Mouse (Mus musculus): ENCODE data around the gene Ankfn1. TPM values are rescaled to one million over a fixed set of nuclear protein-coding genes. Genes with fewer than 3 reads are reported as not detected.

The Ankfn1 gene
- total RNA-seq (2017), result not detected in 2 replicates

DNA sequence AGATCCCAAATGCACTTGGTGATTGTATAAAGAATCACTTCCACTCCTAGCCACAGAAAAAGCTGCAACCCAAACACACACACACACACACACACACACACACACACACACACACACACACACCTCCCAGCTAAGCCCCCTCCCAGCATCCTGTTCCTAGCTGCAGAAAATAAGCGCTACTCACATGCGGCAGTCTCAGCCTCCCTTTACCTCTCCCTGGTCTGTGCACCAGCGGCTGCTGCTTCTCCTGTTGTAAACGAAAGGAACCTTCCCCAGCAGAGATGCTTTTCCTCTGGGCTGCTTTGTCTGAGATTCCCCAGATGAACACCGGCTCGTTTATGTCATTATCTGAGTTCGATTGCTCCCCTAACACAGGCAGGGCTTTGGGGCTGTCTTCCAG lies at the start of gene Ankfn1:
Gene Ankfn1 (minus strand): TSS at position 223 of the 400 bp plus-strand sequence.
- ATAC-seq (ENCODE audit: extremely low read depth, insufficient number of reproducible peaks, low FRiP score, poor library complexity, severe bottlenecking), result no peak

DNA sequence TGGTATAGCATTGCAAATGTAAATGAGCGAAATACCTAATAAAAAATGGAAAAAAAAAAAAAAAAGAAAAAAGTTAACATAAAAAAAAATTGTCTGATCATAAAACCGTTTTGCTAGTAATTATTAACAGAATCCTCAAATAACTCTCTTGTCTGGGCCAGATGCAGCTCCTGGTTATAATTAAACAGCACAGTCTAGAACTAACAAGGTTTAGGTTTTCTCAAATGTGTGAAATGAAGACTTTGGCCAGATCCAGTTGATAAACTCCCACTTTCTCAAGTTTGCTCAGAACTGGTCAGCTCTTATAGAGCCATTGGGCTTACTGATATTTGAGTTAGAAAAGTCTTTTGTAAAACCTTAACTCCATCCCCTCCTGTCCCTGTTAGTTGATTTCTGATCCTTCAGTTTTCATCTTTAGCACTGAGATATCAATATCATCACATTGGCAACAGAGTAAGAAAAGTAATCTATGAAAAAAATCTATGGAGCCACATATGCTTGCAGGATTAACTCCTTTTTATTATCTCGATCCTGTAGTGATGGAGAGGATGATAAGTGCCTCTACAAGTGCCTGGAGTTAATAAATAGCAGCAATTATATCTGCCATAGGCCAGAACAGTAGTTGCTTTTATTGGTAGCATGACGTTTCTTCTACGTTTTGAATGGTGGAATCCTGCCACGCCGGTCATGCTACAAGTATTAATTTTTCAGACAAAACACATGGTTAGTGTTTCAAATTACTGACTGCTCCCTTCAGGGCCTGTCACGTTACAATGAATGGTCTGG lies 46.4 kb upstream of the Ankfn1 start:
- ATAC-seq (ENCODE audit: extremely low read depth, insufficient number of reproducible peaks, low FRiP score, poor library complexity, severe bottlenecking), result no peak

DNA sequence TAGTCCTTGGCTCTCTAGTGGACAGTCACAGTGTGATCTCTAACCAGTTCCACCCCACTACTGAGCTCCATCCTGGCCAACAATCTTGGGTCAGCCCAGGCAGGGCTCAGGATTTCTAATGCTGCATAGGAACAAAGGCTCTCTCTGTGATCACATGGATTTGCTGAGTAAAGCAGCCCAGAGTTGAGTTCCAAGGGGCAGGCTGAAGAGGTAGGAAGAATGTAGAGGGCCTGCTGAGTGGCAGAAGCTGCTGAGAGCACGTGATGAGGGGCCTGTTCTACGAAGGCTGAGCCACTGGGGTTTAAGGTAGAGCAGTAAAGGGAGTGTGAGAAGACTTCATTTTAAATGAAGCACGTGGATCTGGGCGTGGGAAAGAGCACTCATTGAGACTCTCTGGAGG lies 41.1 kb upstream of the Ankfn1 start:
- ATAC-seq (ENCODE audit: extremely low read depth, insufficient number of reproducible peaks, low FRiP score, poor library complexity, severe bottlenecking), result no peak

DNA sequence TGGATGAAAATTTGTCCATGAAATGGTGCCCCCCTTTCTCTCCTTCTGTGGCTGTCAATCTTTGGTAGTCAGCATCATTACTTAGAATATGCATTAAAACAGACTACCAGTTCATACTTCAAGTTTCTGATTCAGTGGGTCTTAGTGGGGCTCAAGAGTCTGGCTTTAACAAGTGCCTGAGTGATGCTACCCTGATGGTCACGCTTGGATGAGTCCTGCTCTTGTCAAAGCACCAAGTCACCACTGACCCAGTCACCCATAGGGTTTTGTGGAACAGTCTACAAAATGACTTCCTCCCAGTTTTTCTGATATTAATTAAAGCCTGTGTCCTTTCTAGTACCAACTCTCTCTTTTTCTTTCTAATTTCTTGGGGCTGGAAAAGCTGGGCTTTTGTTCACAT lies 34.0 kb upstream of the Ankfn1 start:
- ATAC-seq (ENCODE audit: extremely low read depth, insufficient number of reproducible peaks, low FRiP score, poor library complexity, severe bottlenecking), result no peak

DNA sequence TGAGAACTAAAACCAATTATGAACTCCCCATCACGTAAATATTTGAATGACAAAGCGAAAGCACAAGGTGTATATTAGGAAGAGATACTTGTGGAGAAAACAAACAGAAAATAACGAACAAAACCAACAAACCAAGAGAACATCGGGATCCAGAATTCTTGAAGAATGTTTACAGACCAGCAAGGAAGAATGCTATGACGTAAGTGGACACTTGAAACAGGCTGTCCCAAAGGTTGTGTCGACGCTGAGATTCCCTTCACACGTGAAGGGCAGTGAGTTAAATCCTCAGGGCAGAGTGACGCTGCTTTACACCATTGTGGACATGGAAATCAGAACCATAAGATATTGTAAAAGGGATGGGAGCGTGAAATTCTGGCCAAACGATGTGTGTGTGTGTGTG lies 30.5 kb upstream of the Ankfn1 start:
- ATAC-seq (ENCODE audit: extremely low read depth, insufficient number of reproducible peaks, low FRiP score, poor library complexity, severe bottlenecking), result no peak

DNA sequence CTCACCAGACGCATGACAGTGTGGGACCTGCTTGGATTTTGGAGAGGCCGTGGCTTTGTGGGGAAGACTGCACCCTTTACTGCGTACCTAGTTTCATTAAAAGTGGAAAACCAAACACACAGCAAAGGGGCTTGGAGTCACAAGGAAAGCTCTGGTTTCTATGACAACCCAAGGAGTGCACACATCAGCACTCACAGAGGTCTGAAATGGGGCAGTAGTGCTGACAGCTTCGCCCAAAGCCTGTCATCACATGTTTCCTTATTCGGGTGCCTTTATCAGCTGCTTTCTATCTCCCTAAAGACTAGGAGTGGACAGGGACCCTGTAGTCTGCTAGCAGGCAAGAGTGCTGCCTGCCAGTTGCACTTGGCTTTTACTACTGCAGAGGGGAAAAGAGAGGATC lies 27.4 kb upstream of the Ankfn1 start:
- no peak for ATAC-seq (ENCODE audit: extremely low read depth, insufficient number of reproducible peaks, low FRiP score, poor library complexity, severe bottlenecking)

DNA sequence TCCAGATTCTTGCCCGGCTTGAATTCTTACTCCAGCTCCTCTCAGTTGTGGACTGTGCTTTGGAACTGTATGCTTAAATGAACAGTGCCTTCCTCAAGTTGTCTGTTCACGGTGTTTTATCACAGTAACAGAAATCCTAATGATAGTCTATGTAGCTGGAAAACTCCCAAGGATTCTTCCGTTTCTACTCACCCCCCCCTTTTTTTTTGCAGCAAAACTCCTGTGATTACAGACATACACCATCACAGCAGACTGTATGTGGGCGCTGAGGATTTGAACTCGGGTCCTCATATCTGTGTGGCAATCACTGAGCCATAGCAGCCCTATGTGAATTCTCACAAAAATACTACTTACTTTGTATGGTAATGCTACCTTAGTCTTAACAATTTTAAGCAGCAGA lies 26.5 kb upstream of the Ankfn1 start:
- ATAC-seq (ENCODE audit: extremely low read depth, insufficient number of reproducible peaks, low FRiP score, poor library complexity, severe bottlenecking), result no peak

DNA sequence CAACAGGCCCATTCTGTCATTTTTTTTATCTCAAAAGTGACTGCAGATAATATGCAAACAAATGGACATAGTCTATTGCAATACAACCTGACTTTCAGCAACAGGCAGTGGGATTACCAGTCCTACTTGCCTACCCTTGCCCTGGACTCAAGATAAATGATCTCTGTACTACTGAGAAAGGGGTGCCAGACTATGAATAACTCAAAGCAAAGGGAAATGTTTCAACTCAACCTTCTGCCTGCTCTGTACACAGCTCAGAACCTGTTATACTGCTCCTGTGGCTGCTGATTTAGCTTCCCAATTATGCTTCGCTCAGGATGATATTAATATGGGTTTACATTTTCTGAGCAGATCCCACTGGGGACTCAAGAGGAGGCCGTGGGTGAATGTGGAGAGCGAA lies 15.3 kb upstream of the Ankfn1 start:
- ATAC-seq (ENCODE audit: extremely low read depth, insufficient number of reproducible peaks, low FRiP score, poor library complexity, severe bottlenecking), result no peak

DNA sequence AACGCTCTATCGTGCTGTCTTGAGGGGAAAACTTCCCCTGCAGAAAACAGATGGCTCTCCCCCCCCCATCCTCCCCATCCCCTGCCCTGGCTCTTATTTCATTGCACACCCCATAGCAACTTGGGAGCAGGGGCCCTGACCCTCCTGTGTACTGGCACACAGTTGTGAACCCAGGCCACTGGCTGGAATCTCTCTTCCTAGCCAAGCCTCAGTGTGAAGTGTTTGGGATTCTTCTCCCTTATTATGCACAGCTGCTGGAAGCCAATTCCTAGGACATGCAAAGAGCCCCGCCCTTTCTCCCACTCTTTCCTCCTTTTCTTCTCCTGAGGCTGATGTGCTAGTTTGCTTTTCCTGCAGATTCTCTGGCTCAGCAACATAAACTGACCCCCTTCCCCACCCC lies 1.4 kb downstream of the Ankfn1 start:
- no peak for ATAC-seq (ENCODE audit: extremely low read depth, insufficient number of reproducible peaks, low FRiP score, poor library complexity, severe bottlenecking)

DNA sequence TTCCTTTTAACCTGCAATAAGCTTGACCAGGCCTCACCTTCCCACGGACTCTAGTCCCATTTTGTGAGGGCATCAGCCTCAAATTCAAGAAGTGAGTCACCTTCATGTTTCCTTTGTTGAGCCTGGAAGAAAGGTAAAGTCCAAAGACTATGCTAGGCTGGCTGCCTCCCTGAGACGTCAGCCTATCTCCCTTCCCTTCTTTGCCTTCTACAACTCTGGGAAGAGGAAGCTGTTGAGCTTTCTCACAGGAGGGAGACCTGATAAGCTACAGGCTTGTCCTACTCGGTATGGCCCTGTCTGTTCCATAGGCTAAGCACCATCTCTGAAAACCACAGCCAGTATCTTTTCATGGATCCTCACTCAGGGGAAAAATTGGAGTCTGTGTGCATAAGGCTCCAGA lies 2.5 kb downstream of the Ankfn1 start:
- no peak for ATAC-seq (ENCODE audit: extremely low read depth, insufficient number of reproducible peaks, low FRiP score, poor library complexity, severe bottlenecking)

DNA sequence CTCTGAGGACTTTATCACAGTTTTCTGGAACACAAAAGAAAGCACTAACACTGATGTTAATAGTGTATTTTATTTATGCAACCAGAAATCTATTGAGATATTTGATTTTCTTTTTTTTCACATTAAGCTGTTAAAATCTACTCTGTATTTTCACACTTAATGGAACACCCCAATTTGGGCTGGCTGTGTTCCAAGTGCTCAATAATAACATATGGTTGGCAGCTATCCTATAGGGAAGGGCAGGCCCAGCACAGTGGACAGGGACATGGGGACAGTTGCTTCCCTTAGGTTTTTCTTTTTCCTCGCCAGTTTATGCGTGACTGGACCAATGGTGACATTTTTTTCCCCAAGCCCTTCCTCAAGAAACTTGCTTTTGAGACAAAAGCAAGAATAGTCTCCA lies 4.5 kb downstream of the Ankfn1 start:
- ATAC-seq (ENCODE audit: extremely low read depth, insufficient number of reproducible peaks, low FRiP score, poor library complexity, severe bottlenecking), result no peak

DNA sequence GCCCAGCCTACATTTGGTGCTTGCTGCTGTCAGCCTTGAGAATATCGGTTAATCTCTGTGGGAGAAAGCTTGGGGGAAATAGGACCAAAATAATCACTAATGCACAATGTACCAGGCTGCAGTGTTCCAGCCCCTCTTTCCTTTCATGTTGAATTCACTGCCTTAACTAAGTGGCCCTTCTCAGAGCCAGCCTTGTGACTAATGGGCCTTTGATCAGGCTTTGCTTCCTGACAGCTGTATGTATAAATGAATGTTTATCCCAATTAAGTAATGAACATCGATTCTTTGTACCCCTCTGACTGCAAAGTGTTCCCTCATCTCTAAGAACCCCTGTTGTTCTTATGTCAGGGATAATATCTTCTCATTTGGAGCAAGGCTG lies 11.7 kb downstream of the Ankfn1 start:
- no peak for ATAC-seq (ENCODE audit: extremely low read depth, insufficient number of reproducible peaks, low FRiP score, poor library complexity, severe bottlenecking)

DNA sequence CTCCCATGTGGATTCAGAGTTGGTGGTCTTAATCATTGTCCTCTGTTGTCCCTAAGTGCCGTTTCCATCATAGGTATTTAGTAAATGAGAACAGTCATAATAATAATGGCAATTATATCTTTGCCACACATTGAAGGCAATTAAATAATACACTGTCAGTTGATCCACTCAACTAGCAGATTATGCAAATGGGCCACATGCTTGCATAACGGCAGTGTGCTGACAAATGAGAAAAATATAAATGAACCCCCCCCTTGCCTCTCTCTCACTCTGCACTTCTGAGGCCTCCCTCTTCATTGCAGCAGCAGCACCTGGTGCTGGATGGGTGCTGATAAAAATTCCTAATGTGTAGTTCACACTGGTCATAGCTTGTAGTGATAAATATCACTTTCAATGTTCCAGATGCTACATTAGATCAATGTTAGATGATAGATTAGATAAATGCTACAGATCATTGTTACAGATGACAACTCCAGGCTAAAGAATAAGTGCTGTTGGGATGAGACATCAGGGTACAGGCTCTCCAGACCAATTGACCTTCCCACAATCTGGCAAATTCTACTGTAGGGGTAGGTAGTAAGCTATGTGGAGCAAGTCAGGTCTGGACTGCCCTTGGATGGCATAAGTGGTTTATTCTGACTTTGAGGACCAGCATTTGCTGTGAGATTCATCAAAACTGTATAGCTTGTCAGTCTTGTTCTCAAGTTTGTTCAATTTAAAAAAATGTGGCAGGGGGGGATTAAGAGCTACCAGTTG lies 12.3 kb downstream of the Ankfn1 start:
- no peak for ATAC-seq (ENCODE audit: extremely low read depth, insufficient number of reproducible peaks, low FRiP score, poor library complexity, severe bottlenecking)

DNA sequence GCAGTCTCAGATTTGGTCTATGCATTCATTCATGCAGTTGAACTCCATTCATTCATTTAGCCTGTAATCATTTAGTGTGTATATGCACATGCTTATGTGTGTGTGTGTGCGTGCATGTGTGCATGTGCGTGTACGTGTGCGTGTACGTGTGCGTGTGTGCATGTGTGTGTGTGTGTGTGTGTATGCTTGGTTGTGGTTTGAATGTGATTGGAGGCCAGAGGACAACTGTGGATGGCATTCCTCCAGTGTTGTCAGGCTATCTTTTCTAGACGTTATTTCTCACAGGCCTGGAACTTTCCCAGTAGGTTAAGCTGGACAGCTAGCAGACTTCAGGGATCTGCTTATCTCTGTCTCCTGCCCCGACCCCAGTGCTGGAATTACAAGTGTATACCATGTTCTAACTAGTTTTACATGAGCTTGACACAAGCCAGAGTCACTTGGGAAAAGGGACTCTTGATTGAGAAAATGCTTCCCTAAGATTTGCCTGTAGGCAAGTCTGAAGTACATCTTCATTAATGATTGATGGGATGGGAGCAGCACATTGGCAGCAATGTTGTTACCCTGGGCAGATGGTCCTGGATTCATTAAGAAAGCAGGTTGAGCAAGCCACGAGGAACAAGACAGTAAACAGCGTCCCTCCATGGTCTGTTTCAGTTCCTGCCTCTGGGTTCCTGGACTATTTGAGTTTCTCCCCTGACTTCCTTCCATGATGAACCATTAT lies 43.3 kb downstream of the Ankfn1 start:
- no peak for ATAC-seq (ENCODE audit: extremely low read depth, insufficient number of reproducible peaks, low FRiP score, poor library complexity, severe bottlenecking)

DNA sequence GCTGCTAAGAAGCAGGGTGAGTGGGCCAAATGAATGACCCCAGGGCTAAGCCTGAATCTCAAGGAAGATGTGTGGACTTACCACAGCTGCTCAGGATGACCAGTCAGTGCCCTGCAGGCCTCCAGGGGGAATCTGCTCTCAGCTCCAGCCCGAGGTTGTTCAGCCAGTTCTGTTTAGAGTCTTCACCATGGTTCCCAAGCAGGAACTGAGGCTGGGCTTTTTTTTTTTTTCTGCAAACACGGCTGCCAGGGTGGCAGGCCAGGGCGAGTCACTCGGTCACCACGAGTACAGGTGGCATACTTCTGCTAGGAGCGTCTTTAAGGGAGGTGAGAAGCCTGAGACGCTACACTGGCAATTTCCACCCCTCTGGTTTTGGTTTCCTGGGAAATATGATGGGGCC lies 43.9 kb downstream of the Ankfn1 start:
- no peak for ATAC-seq (ENCODE audit: extremely low read depth, insufficient number of reproducible peaks, low FRiP score, poor library complexity, severe bottlenecking)

DNA sequence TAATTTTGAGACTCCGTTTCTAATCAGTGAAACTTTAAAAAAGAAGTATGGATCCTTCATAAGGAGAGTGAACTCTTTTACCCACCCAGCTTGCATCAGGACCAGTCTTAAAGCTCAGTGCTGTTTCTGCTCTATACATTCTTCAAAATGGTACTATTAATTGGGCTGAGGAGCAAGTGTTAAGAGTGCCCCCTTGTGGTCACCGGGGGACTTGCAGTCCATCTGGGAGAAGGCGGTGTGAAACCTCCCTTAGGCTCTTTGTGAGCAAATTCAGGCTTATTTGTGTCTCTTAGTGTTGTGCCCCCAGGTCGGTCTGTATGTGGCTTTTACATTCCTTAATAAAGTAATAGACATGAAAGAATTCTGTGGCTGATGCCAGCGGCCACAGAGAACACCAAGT lies 56.6 kb downstream of the Ankfn1 start:
- ATAC-seq (ENCODE audit: extremely low read depth, insufficient number of reproducible peaks, low FRiP score, poor library complexity, severe bottlenecking), result no peak

DNA sequence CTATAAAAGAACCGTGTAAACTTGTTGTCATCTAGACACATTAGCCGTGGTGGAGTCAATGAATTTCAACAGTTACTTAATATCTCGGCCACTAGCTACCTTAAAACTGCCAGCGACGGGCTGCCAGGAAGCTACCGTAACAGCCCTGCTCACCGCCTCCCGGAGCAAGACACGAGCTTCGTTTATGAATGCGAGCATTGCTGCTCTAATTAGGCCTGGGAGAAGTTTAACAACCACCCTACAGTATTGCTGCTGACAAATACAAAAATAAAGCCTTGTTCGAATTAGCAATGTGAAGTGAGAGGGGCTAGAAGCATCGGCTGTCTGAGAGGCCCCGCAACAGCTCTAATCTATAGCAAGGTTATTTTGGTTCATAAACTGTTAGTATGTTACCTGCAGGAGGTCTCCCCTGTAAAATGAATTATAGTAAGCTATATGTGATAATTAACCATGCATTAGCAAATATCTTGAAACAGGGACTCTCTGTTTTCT lies 58.9 kb downstream of the Ankfn1 start:
- no peak for ATAC-seq (ENCODE audit: extremely low read depth, insufficient number of reproducible peaks, low FRiP score, poor library complexity, severe bottlenecking)

DNA sequence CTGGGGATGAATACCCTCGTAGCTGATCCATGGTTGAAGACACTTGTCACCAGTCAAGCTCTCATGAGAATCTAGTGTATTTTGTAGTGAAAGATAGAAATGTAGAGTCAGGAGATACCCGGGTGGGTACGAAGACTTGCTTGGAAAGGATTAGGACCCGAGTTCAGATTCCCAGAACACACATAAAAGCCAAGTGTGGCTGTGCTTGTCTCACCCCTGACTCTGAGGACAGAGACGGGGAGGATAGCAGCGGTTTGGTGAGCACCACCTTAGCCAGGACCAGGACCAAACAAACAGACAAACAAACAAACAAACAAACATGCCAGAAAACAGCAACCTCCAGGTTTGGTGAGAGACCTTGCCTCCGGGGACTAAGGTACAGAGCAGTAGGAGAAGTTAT lies 61.1 kb downstream of the Ankfn1 start:
- no peak for ATAC-seq (ENCODE audit: extremely low read depth, insufficient number of reproducible peaks, low FRiP score, poor library complexity, severe bottlenecking)

DNA sequence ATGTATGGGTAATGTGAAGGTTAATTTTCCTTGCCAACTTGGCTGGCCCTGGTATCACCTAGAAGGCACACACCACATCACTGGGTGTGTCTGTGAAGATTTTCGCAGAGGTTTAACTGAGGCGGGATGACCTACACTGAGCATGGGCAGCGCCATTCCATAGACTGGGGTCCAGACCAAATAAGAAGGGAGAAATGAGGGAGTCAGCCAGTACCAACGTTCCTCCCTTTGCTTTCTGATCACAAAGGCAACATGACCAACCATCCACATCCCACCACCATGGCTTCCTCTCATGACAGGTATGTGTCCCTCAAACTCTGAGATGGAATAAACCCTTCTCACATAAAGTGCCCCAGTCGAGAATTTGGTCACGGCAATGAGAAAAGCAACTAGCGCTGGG lies 68.9 kb downstream of the Ankfn1 start:
- ATAC-seq (ENCODE audit: extremely low read depth, insufficient number of reproducible peaks, low FRiP score, poor library complexity, severe bottlenecking), result no peak

Data from neutrophil, adult 5-6 weeks (primary cell).